Mouse (Mus musculus): ENCODE data around the gene Foxm1.

DNA sequence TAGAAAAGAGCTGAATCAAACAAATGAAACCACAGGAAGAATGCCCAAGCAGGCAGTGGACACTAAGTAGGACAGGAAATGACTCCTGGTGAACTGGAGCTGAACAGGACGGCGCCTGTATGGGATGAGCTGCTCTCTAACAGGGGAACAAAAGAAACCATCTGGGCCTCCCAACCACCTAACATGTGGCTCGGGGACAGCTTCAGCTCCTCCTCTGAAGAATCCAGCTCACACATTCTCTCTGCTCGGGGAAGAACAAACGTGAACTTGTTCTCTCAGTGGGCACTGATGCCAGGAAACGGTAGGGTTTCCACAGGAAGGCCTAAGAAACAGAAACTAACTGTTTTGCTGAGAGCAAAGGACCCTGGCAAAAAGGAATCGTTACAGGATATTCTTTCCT is 13.1 kb upstream of the Foxm1 start:
- TF ChIP-seq CTCF (IDR thresholded peaks at IDR 0.05; ENCODE audit: low read depth) (no peak), EP300 (IDR thresholded peaks at IDR 0.05; ENCODE audit: low read depth) (no peak)

Data from liver, postnatal 0 days (tissue).